Mouse (Mus musculus): ENCODE results near the gene Trex2. TPM values are rescaled to one million over a fixed set of nuclear protein-coding genes. Genes with fewer than 3 reads are reported as not detected.

Trex2 gene
- polyA plus RNA-seq, 1 experiment, result not detected

GRCm38 (mm10) chrX:73384924-73385323 lies 50.2 kb downstream of the Trex2 start:
- Histone ChIP-seq H3K4me3 (ENCODE audit: insufficient read depth, low read length) (no peak overlapping the region), H3K27ac (ENCODE audit: insufficient read depth, low read length) (no peak overlapping the region), H3K4me1 (ENCODE audit: control insufficient read depth, insufficient read depth, low read length) (no peaks in the 10 kb centered on the region)
- no peak for TF ChIP-seq CTCF (IDR thresholded peaks at IDR 0.05; ENCODE audit: borderline replicate concordance, insufficient read depth, low read length)

GRCm38 (mm10) chrX:73384419-73384818 lies 50.7 kb downstream of the Trex2 start:
- no peaks in the 10 kb centered on the region for H3K4me1 ChIP-seq (ENCODE audit: control insufficient read depth, insufficient read depth, low read length)
- H3K4me3 ChIP-seq (ENCODE audit: insufficient read depth, low read length), result no peak overlapping the region
- TF ChIP-seq POLR2A (IDR thresholded peaks at IDR 0.05; ENCODE audit: low read depth, low read length), result no peak
- TF ChIP-seq CTCF (IDR thresholded peaks at IDR 0.05; ENCODE audit: borderline replicate concordance, insufficient read depth, low read length), result no peak
- H3K27ac ChIP-seq (ENCODE audit: insufficient read depth, low read length), result no peak overlapping the region

Other genes starting within 250 kb of the Trex2 start
- gene Xlr3b, start 243.1 kb downstream of the Trex2 start, polyA plus RNA-seq (2011; ENCODE audit: insufficient read length, low read depth, missing spikeins), result 2.5 and 2.9 TPM in 2 replicates
- not detected in 2 replicates for gene Xlr4b, start 221.0 kb downstream of the Trex2 start, polyA plus RNA-seq (2011; ENCODE audit: insufficient read length, low read depth, missing spikeins)
- gene F8a, start 207.1 kb downstream of the Trex2 start, polyA plus RNA-seq (2011; ENCODE audit: insufficient read length, low read depth, missing spikeins), result 2.8 and 4.0 TPM in 2 replicates
- not detected in 2 replicates for gene Xlr4c, start 192.2 kb downstream of the Trex2 start, polyA plus RNA-seq (2011; ENCODE audit: insufficient read length, low read depth, missing spikeins)
- gene Xlr3c, start 170.0 kb downstream of the Trex2 start, polyA plus RNA-seq (2011; ENCODE audit: insufficient read length, low read depth, missing spikeins), result not detected in 2 replicates
- not detected in 2 replicates for gene Xlr5a, start 142.4 kb downstream of the Trex2 start, polyA plus RNA-seq (2011; ENCODE audit: insufficient read length, low read depth, missing spikeins)
- not detected in 2 replicates for gene Xlr5c, start 142.4 kb downstream of the Trex2 start, polyA plus RNA-seq (2011; ENCODE audit: insufficient read length, low read depth, missing spikeins)
- not detected in 2 replicates for gene Gm45015, start 98.5 kb downstream of the Trex2 start, polyA plus RNA-seq (2011; ENCODE audit: insufficient read length, low read depth, missing spikeins)
- 35.4 and 42.6 TPM in 2 replicates for gene Zfp275, start 92.7 kb downstream of the Trex2 start, polyA plus RNA-seq (2011; ENCODE audit: insufficient read length, low read depth, missing spikeins)
- not detected in 2 replicates for gene Gm18336, start 36.6 kb downstream of the Trex2 start, polyA plus RNA-seq (2011; ENCODE audit: insufficient read length, low read depth, missing spikeins)
- not detected in 2 replicates for gene Zfp92, start 24.2 kb downstream of the Trex2 start, polyA plus RNA-seq (2011; ENCODE audit: insufficient read length, low read depth, missing spikeins)
- 25.2 and 33.5 TPM in 2 replicates for gene Haus7, start 23.7 kb upstream of the Trex2 start, polyA plus RNA-seq (2011; ENCODE audit: insufficient read length, low read depth, missing spikeins)
- 6,335 and 6,763 TPM in 2 replicates for gene Bgn, start 48.3 kb upstream of the Trex2 start, polyA plus RNA-seq (2011; ENCODE audit: insufficient read length, low read depth, missing spikeins)
- gene Atp2b3, start 67.7 kb upstream of the Trex2 start, polyA plus RNA-seq (2011; ENCODE audit: insufficient read length, low read depth, missing spikeins), result not detected in 2 replicates
- gene Dusp9, start 204.1 kb upstream of the Trex2 start, polyA plus RNA-seq (2011; ENCODE audit: insufficient read length, low read depth, missing spikeins), result 4.3 and 5.3 TPM in 2 replicates
- 3.2 and 4.3 TPM in 2 replicates for gene Pnck, start 224.8 kb upstream of the Trex2 start, polyA plus RNA-seq (2011; ENCODE audit: insufficient read length, low read depth, missing spikeins)
- 105 and 113 TPM in 2 replicates for gene Slc6a8, start 237.8 kb upstream of the Trex2 start, polyA plus RNA-seq (2011; ENCODE audit: insufficient read length, low read depth, missing spikeins)

Measured in embryonic fibroblast, embryonic 13.5 days (primary cell).